Mouse (Mus musculus) lung, embryonic 16.5 days (tissue): ENCODE results near the gene Dcdc2a. TPM values are rescaled to one million over a fixed set of nuclear protein-coding genes. Genes with fewer than 3 reads are reported as not detected.

Experiments used
- ATAC-seq: fragments of 200-750 bp; cut with Nextera tagmentation; 2 replicates; pipeline ENCODE4 v1.8.0; 2017; ENCODE audit warnings: low read depth, mild to moderate bottlenecking, moderate library complexity
- H3K27ac ChIP-seq: fragments of 300-500 bp; sonication (generic); 2 replicates; pipeline ENCODE4 v1.5.1; 2014; ENCODE audit warnings: mild to moderate bottlenecking, control low read depth, low read length
- H3K27me3 ChIP-seq: fragments of 300-500 bp; sonication (generic); 2 replicates; pipeline ENCODE4 v1.6.1; 2014; ENCODE audit warnings: low read depth, low read length, mixed read lengths; ENCODE audit not compliant: control insufficient read depth, insufficient read depth
- H3K36me3 ChIP-seq: fragments of 300-500 bp; sonication (generic); 2 replicates; pipeline ENCODE4 v1.6.1; 2014; ENCODE audit warnings: low read length; ENCODE audit not compliant: control insufficient read depth, insufficient read depth
- H3K4me1 ChIP-seq: fragments of 300-500 bp; sonication (generic); replicated peaks from 2 replicates; pipeline ENCODE4 v1.6.1; 2014; ENCODE audit warnings: low read length, mixed read lengths; ENCODE audit not compliant: control insufficient read depth, insufficient read depth
- H3K4me2 ChIP-seq: fragments of 300-500 bp; sonication (generic); 2 replicates; pipeline ENCODE4 v1.6.1; 2014; ENCODE audit warnings: low read depth, low read length, control low read depth
- H3K4me3 ChIP-seq: fragments of 300-500 bp; sonication (generic); 2 replicates; pipeline ENCODE4 v1.5.1; 2014; ENCODE audit warnings: mild to moderate bottlenecking, low read length, control low read depth
- H3K9ac ChIP-seq: fragments of 300-500 bp; sonication (generic); 2 replicates; pipeline ENCODE4 v1.6.1; 2014; ENCODE audit warnings: low read length, control low read depth
- H3K9me3 ChIP-seq: fragments of 300-500 bp; sonication (generic); 2 replicates; pipeline ENCODE4 v1.6.1; 2016; ENCODE audit warnings: low read length; ENCODE audit not compliant: control insufficient read depth
- WGBS: fragments of 180-500 bp; shearing (Covaris S2); extraction: QIAGEN DNeasy Blood & Tissue Kit; methylation state at CpG from one replicate; pipeline ENCODE4 v1.1.7; 2014; 5-methylcytosine and 5-hydroxymethylcytosine counted together
- polyA plus RNA-seq: library from polyadenylated mRNA; unstranded; fragments of >200 nt; fragmentation: Nextera tagmentation; extraction: Ambion mirVana; gene quantifications from 2 replicates; pipeline ENCODE4 v1.2.1, GENCODE M21; 2015

The Dcdc2a gene
- polyA plus RNA-seq, 1 experiment from 2014 or later, result 3.7 TPM

DNA sequence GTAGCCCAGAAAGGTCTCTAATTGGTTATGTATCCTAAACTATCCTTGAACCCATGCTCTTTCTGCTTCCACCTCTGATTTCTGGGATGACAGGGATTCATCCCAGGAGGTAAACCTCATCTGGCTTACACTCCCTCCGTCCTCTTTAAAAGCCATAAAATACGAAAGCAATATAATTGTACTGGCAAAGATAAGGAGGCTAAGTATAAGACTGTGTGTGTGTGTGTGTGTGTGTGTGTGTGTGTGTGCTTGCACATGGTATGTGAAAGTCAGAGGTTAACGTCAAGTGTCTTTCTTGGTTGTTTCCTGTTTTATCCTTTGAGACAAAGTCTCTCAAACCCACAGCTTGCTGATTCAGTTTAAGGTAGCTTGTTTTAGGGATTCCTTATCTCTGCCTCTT, 52.5 kb downstream of the Dcdc2a start:
- H3K9me3 ChIP-seq, result no peaks in the 10 kb centered on the region
- H3K4me3 ChIP-seq, result no peak overlapping the region
- H3K27me3 ChIP-seq, result no peaks in the 10 kb centered on the region
- H3K27ac ChIP-seq, result no peak overlapping the region
- H3K36me3 ChIP-seq, result no peaks in the 10 kb centered on the region
- no peak overlapping the region for H3K4me2 ChIP-seq
- WGBS, result 60% methylated on average over 3 of the region's 3 CpGs
- H3K4me1 ChIP-seq, result no peaks in the 10 kb centered on the region
- no peak for ATAC-seq
- H3K9ac ChIP-seq, result no peak overlapping the region

DNA sequence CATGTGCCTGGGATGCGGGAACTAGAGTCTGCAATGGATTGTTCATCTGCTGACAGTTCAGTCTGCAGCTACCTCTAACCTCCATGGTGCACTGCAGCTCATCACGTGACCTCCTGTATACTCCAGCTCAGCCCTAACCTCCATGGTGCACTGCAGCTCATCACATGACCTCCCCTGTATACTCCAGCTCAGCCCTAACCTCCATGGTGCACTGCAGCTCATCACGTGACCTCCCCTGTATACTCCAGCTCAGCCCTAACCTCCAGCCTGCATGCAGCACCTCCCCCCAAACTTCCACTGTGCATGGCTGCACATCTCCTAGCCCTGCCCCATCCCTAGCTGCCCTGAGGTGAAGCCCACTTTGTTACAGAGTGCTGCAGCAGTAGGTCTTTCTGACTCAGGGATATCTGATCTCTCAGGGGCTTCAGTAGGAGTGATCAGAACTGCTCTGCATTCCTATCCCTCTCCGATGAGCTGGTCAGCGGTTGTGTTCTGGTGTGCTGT, 54.8 kb downstream of the Dcdc2a start:
- H3K36me3 ChIP-seq, result no peaks in the 10 kb centered on the region
- WGBS, result 64% methylated on average over 5 of the region's 5 CpGs

DNA sequence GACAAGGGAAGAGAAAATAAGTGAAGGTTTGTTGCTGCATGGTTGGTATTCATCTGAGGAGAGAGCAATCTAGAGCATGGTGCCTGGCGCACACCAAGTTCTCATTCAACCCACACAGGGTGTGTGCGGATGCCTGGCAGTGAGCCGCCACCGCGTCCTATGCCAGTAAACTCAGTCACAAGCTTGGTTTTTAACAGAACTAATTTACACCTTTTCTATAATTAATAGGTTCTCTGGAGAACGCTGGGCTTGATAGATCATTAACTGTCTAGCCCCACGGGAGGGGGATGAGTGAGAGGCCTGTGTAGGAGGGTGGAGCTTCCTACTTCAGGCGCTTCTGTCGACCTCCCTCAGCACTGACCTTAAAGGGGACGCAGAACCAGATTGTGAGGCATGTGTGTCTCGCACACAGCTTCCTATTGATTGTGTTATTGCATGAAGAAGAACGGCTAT, 59.7 kb downstream of the Dcdc2a start:
- no peak overlapping the region for H3K27ac ChIP-seq

More for the DNA sequence above, 54.8 kb downstream of the Dcdc2a start:
- no peaks in the 10 kb centered on the region for H3K9me3 ChIP-seq
- H3K4me3 ChIP-seq, result no peak overlapping the region
- H3K9ac ChIP-seq, result no peak overlapping the region
- no peaks in the 10 kb centered on the region; the same call in 1 of the 2 replicates for H3K4me1 ChIP-seq
- H3K4me2 ChIP-seq, result no peak overlapping the region
- no peak for ATAC-seq
- H3K27me3 ChIP-seq, result no peaks in the 10 kb centered on the region
- no peak overlapping the region for H3K27ac ChIP-seq

DNA sequence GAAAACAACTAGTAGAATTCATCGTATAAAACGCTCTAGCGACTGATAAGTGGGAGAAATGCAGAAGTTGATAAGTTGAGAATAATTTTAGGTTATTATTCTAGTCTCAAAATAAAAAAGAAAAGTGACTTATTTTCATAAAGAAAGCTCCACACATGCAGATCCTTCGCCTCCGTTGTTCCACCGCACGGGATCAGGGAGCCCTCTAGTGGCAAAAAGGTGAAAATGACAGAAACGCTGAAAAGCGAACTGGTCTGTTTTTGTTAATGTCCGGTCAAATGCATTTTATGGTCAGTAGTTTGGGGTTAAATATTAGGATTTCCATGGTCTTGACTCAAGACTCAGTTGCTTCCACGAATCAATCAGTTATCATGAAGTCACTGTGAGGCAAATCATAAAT, 60.2 kb downstream of the Dcdc2a start:
- H3K9ac ChIP-seq, result peak overlapping the region; percentile 70
- no peak overlapping the region for H3K27ac ChIP-seq
- no peaks in the 10 kb centered on the region for H3K36me3 ChIP-seq
- H3K4me1 ChIP-seq, result no peaks in the 10 kb centered on the region; the same call in 1 of the 2 replicates
- peak overlapping the region; percentile 89 for H3K4me2 ChIP-seq
- peak overlapping the region; percentile 52 for H3K4me3 ChIP-seq
- 2% methylated on average over 11 of the region's 11 CpGs for WGBS
- ATAC-seq, result peak; percentile 62; the same call in 1 of the 2 replicates
- no peaks in the 10 kb centered on the region for H3K9me3 ChIP-seq
- H3K27me3 ChIP-seq, result no peaks in the 10 kb centered on the region

More for the DNA sequence above, 59.7 kb downstream of the Dcdc2a start:
- peak; percentile 86 for ATAC-seq
- Histone ChIP-seq H3K4me2 (peak overlapping the region; percentile 89), H3K9me3 (no peaks in the 10 kb centered on the region), H3K36me3 (no peaks in the 10 kb centered on the region), H3K27me3 (no peaks in the 10 kb centered on the region), H3K9ac (peak overlapping the region; percentile 70), H3K4me1 (no peaks in the 10 kb centered on the region; the same call in 1 of the 2 replicates), H3K4me3 (peak overlapping the region; percentile 52)
- 28% methylated on average over 12 of the region's 12 CpGs for WGBS

DNA sequence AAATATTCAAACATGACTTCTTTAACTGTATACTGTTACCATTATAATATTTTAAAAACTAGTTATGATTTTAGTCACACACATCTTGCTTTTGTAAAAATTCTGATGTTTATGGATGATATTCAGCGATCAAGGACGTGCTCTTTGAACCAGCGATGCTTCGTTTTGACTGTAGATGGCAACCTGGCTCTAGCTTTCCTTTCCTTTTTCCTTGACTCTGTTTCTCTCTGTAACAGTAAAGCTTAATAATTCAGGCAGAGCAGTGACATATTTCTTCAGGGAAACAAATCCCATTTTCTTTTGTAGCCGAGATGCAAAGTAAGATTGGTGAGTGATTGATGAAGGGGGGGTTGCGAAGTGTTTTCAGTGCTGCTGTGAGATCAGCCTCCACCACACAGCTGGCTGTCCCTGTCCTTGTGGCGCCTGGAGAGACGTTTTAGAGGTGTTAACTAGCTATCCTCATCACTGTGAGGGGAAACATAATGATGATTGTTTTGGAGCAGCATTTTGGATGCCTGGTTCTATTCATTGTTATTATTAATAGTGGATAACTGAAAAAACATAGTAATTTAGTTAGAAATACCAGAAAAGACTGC, 67.0 kb downstream of the Dcdc2a start:
- no peak overlapping the region for H3K4me3 ChIP-seq
- no peak for ATAC-seq
- no peaks in the 10 kb centered on the region for H3K4me1 ChIP-seq
- H3K27ac ChIP-seq, result no peak overlapping the region
- no peak overlapping the region for H3K9ac ChIP-seq
- no peaks in the 10 kb centered on the region for H3K27me3 ChIP-seq
- no peaks in the 10 kb centered on the region for H3K9me3 ChIP-seq
- WGBS, result 54% methylated on average over 8 of the region's 8 CpGs
- H3K36me3 ChIP-seq, result no peaks in the 10 kb centered on the region
- H3K4me2 ChIP-seq, result no peak overlapping the region

DNA sequence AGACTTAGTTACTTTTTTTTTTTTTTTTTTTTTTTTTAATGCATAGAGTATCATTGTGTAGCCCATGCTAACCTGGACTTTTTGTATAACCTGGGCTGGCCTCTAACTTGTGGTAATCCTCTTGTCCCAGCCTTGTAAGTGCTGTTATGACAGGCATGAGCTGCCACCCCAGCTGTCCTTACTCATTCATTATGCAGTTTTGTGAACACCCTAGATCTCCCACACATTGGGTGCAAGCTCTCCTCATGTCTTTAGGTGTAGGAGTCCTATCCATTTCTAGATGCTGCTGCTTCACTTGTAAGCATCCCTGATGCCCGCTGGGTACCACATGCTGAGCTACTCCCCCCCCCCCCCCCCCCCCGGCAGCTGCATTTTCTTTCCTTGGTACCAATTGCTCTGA, 71.4 kb downstream of the Dcdc2a start:
- no peak overlapping the region for H3K4me3 ChIP-seq
- H3K4me2 ChIP-seq, result no peak overlapping the region
- no peaks in the 10 kb centered on the region for H3K27me3 ChIP-seq
- H3K9ac ChIP-seq, result no peak overlapping the region
- no peaks in the 10 kb centered on the region for H3K36me3 ChIP-seq
- no peaks in the 10 kb centered on the region for H3K4me1 ChIP-seq
- WGBS, result 80% methylated on average over 1 of the region's 2 CpGs
- no peaks in the 10 kb centered on the region for H3K9me3 ChIP-seq
- H3K27ac ChIP-seq, result no peak overlapping the region
- no peak for ATAC-seq

DNA sequence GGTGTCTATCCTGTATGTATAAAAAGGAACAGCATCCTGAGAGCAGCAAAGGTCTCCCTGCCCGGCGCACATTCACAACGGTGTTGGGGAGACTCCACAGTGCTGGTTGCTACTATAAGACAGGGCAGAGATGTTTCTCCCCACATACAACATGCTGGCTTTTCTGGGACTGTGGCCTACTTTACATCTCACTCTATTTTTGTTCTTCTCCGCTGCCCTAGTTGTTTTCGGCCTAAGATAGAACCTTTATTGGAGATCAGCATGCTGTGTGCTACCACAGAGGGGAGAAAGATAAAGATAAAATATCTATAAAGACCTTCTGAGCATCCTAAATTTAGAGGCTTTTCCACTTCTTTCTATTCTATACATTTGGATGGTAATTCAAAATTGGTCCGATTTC, 72.0 kb downstream of the Dcdc2a start:
- Histone ChIP-seq H3K4me3 (no peak overlapping the region), H3K9ac (no peak overlapping the region), H3K4me1 (no peaks in the 10 kb centered on the region), H3K9me3 (no peaks in the 10 kb centered on the region), H3K27ac (no peak overlapping the region), H3K27me3 (no peaks in the 10 kb centered on the region), H3K36me3 (no peaks in the 10 kb centered on the region), H3K4me2 (no peak overlapping the region)
- WGBS, result 91% methylated on average over 6 of the region's 6 CpGs
- no peak for ATAC-seq

DNA sequence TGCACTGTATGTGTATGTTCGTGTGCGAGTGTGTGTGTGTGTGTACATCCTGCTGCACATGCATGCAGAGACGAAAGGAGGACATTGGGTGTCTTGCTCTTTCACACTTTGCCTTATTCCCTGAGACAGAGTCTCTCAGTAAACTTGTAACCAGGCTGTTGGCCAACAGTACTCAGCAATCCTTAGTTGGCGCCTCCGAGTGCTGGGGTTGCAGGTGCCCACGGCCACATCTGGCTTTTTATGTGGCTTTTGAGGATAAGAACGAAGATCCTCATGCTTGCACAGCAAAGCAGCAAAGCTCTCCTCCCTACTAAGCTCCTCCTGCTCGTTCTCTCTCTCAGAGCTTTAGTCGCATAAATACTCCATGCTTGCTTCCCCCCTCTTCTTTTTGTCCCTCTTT, 73.0 kb downstream of the Dcdc2a start:
- no peak overlapping the region for H3K27ac ChIP-seq
- no peaks in the 10 kb centered on the region for H3K9me3 ChIP-seq
- no peak for ATAC-seq
- no peaks in the 10 kb centered on the region for H3K36me3 ChIP-seq
- H3K9ac ChIP-seq, result no peak overlapping the region
- no peak overlapping the region for H3K4me2 ChIP-seq
- no peaks in the 10 kb centered on the region for H3K27me3 ChIP-seq
- no peaks in the 10 kb centered on the region for H3K4me1 ChIP-seq
- WGBS, result 80% methylated on average over 9 of the region's 9 CpGs
- no peak overlapping the region for H3K4me3 ChIP-seq

DNA sequence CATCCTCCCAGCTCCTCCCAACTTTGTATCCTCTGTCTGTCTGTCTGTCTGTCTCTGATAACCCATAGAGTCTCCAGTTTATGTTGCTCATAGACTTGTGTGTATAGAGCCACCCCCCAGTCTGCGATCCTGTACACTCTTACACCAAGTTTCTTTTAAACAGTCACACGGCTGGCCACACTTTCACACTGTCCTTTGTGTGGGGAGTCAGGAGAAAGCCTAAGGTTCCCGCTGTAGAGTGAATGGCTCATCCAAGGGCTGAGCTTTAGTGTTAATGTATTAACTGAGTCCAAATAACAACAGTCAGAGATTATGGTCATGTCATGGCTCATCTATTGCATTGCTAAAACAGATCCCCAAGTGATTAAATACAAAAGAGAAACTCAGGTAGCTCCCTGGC, 87.3 kb downstream of the Dcdc2a start:
- H3K9ac ChIP-seq, result no peak overlapping the region
- H3K4me2 ChIP-seq, result no peak overlapping the region
- H3K27me3 ChIP-seq, result no peaks in the 10 kb centered on the region
- H3K27ac ChIP-seq, result no peak overlapping the region
- H3K36me3 ChIP-seq, result no peaks in the 10 kb centered on the region
- 83% methylated on average over 3 of the region's 3 CpGs for WGBS
- ATAC-seq, result no peak
- no peaks in the 10 kb centered on the region for H3K4me1 ChIP-seq
- no peaks in the 10 kb centered on the region for H3K9me3 ChIP-seq
- H3K4me3 ChIP-seq, result no peak overlapping the region
